Mouse (Mus musculus) midbrain, embryonic 10.5 days (tissue): ENCODE measurements at regions not wholly inside any gene's neighbourhood (a gene's known extent, or its start where the extent isn't known, plus 50 kb on each side); places are given as distances from the start of the nearest gene placed in this dataset.
A peak's percentile ranks its signal among the peaks of the same experiment; 100 is the strongest.

Experiments used
- DNase-seq: peaks from one replicate; pipeline ENCODE4 v3.0.0-alpha.2; 2017; ENCODE audit warnings: low spot score
- H3K27ac ChIP-seq: fragments of 300-500 bp; sonication (generic); replicated peaks from 2 replicates; pipeline ENCODE4 v1.5.1; 2016; ENCODE audit warnings: mild to moderate bottlenecking
- H3K27me3 ChIP-seq: fragments of 300-500 bp; sonication (generic); 2 replicates; pipeline ENCODE4 v1.6.1; 2016; ENCODE audit warnings: low read depth, mild to moderate bottlenecking; ENCODE audit not compliant: poor library complexity, severe bottlenecking
- H3K36me3 ChIP-seq: fragments of 300-500 bp; sonication (generic); 2 replicates; pipeline ENCODE4 v1.6.1; 2016; ENCODE audit warnings: mild to moderate bottlenecking, moderate library complexity
- H3K4me1 ChIP-seq: fragments of 300-500 bp; sonication (generic); 2 replicates; pipeline ENCODE4 v1.6.1; 2016
- H3K4me3 ChIP-seq: fragments of 300-500 bp; sonication (generic); 2 replicates; pipeline ENCODE4 v1.5.1; 2016; ENCODE audit warnings: mild to moderate bottlenecking, moderate library complexity
- H3K9me3 ChIP-seq: fragments of 300-500 bp; sonication (generic); replicated peaks from 2 replicates; pipeline ENCODE4 v1.6.1; 2016; ENCODE audit warnings: mild to moderate bottlenecking
- WGBS: fragments of 180-500 bp; shearing (Covaris S2); methylation state at CpG from one replicate; pipeline ENCODE4 v1.1.7; 2016; 5-methylcytosine and 5-hydroxymethylcytosine counted together

GRCm38 (mm10) chr8:82702044-82702443, 71.9 kb downstream of the Zfp330 start:
- Histone ChIP-seq H3K36me3 (no peaks in the 10 kb centered on the region), H3K4me1 (no peaks in the 10 kb centered on the region), H3K9me3 (no peaks in the 10 kb centered on the region), H3K27ac (no peak overlapping the region), H3K4me3 (no peak overlapping the region), H3K27me3 (no peaks in the 10 kb centered on the region)
- DNase-seq = no peak
- WGBS = 88% methylated on average over 1 of the region's 1 CpGs

GRCm38 (mm10) chr8:82700471-82700870, 73.5 kb downstream of the Zfp330 start:
- H3K27ac ChIP-seq = no peak overlapping the region
- H3K36me3 ChIP-seq = no peaks in the 10 kb centered on the region
- H3K27me3 ChIP-seq = no peaks in the 10 kb centered on the region
- WGBS = 88% methylated on average over 1 of the region's 1 CpGs
- no peaks in the 10 kb centered on the region for H3K4me1 ChIP-seq
- no peak for DNase-seq
- H3K4me3 ChIP-seq = no peak overlapping the region
- no peaks in the 10 kb centered on the region for H3K9me3 ChIP-seq

- WGBS = 80% methylated on average over 2 of the region's 2 CpGs
These were observed 74.7 kb downstream of the Zfp330 start for GRCm38 (mm10) chr8:82699221-82699620.

GRCm38 (mm10) chr8:82698071-82698470, 75.9 kb downstream of the Zfp330 start:
- Histone ChIP-seq H3K4me3 (no peak overlapping the region), H3K27me3 (no peaks in the 10 kb centered on the region), H3K4me1 (no peaks in the 10 kb centered on the region), H3K27ac (no peak overlapping the region), H3K9me3 (no peaks in the 10 kb centered on the region), H3K36me3 (no peaks in the 10 kb centered on the region)
- DNase-seq = no peak
- 89% methylated on average over 2 of the region's 2 CpGs for WGBS

More at GRCm38 (mm10) chr8:82699221-82699620, 74.7 kb downstream of the Zfp330 start:
- H3K4me3 ChIP-seq = no peak overlapping the region
- no peak for DNase-seq
- H3K9me3 ChIP-seq = no peaks in the 10 kb centered on the region
- H3K36me3 ChIP-seq = no peaks in the 10 kb centered on the region
- no peak overlapping the region for H3K27ac ChIP-seq
- no peaks in the 10 kb centered on the region for H3K4me1 ChIP-seq
- H3K27me3 ChIP-seq = no peaks in the 10 kb centered on the region

- no peaks in the 10 kb centered on the region for H3K9me3 ChIP-seq
- H3K27ac ChIP-seq = no peak overlapping the region
- H3K4me1 ChIP-seq = no peaks in the 10 kb centered on the region
- no peak overlapping the region for H3K4me3 ChIP-seq
- H3K36me3 ChIP-seq = no peaks in the 10 kb centered on the region
- whole genome bisulfite sequencing = 79% methylated on average over 3 of the region's 3 CpGs
- DNase-seq = no peak
- H3K27me3 ChIP-seq = no peaks in the 10 kb centered on the region
These were observed 80.9 kb downstream of the Zfp330 start for GRCm38 (mm10) chr8:82693086-82693485.

GRCm38 (mm10) chr8:82689322-82689721, 84.6 kb downstream of the Zfp330 start:
- peak; percentile 15 for DNase-seq
- Histone ChIP-seq H3K9me3 (no peaks in the 10 kb centered on the region), H3K27me3 (no peaks in the 10 kb centered on the region), H3K4me1 (no peaks in the 10 kb centered on the region), H3K4me3 (no peak overlapping the region), H3K27ac (no peak overlapping the region), H3K36me3 (no peaks in the 10 kb centered on the region)
- 57% methylated on average over 3 of the region's 3 CpGs for WGBS

GRCm38 (mm10) chr8:82685966-82686365, 88.0 kb downstream of the Zfp330 start:
- no peak for DNase-seq
- WGBS = 85% methylated on average over 3 of the region's 3 CpGs
- Histone ChIP-seq H3K9me3 (no peaks in the 10 kb centered on the region), H3K36me3 (no peaks in the 10 kb centered on the region), H3K27ac (no peak overlapping the region), H3K27me3 (no peaks in the 10 kb centered on the region), H3K4me3 (no peak overlapping the region), H3K4me1 (no peaks in the 10 kb centered on the region)

GRCm38 (mm10) chr8:82678793-82679192, 95.2 kb downstream of the Zfp330 start:
- DNase-seq = no peak
- Histone ChIP-seq H3K27ac (no peak overlapping the region), H3K27me3 (no peaks in the 10 kb centered on the region), H3K4me3 (no peak overlapping the region), H3K4me1 (no peaks in the 10 kb centered on the region), H3K36me3 (no peaks in the 10 kb centered on the region), H3K9me3 (no peaks in the 10 kb centered on the region)
- WGBS = 83% methylated on average over 1 of the region's 1 CpGs

GRCm38 (mm10) chr8:82677781-82678180, 96.2 kb downstream of the Zfp330 start:
- 84% methylated on average over 3 of the region's 3 CpGs for WGBS
- no peaks in the 10 kb centered on the region for H3K36me3 ChIP-seq
- H3K9me3 ChIP-seq = no peaks in the 10 kb centered on the region
- H3K4me1 ChIP-seq = no peaks in the 10 kb centered on the region
- DNase-seq = no peak
- H3K4me3 ChIP-seq = no peak overlapping the region
- no peaks in the 10 kb centered on the region for H3K27me3 ChIP-seq
- H3K27ac ChIP-seq = no peak overlapping the region

GRCm38 (mm10) chr8:82669241-82669640, 104.7 kb downstream of the Zfp330 start:
- Histone ChIP-seq H3K27me3 (no peaks in the 10 kb centered on the region), H3K9me3 (no peaks in the 10 kb centered on the region), H3K36me3 (no peaks in the 10 kb centered on the region), H3K4me1 (no peaks in the 10 kb centered on the region), H3K27ac (no peak overlapping the region), H3K4me3 (no peak overlapping the region)
- 86% methylated on average over 4 of the region's 4 CpGs for WGBS
- DNase-seq = no peak

GRCm38 (mm10) chr8:82665131-82665530, 108.8 kb downstream of the Zfp330 start:
- Histone ChIP-seq H3K27ac (no peak overlapping the region), H3K4me3 (no peak overlapping the region), H3K4me1 (no peaks in the 10 kb centered on the region), H3K9me3 (no peaks in the 10 kb centered on the region), H3K27me3 (no peaks in the 10 kb centered on the region), H3K36me3 (no peaks in the 10 kb centered on the region)
- WGBS = 87% methylated on average over 4 of the region's 4 CpGs
- DNase-seq = no peak

- H3K4me1 ChIP-seq = no peaks in the 10 kb centered on the region
- WGBS = 74% methylated on average over 1 of the region's 1 CpGs
- no peak overlapping the region for H3K27ac ChIP-seq
- no peaks in the 10 kb centered on the region for H3K36me3 ChIP-seq
- H3K9me3 ChIP-seq = no peaks in the 10 kb centered on the region
- no peaks in the 10 kb centered on the region for H3K27me3 ChIP-seq
- H3K4me3 ChIP-seq = no peak overlapping the region
- DNase-seq = no peak
These were observed 133.5 kb downstream of the Zfp330 start for GRCm38 (mm10) chr8:82640502-82640901.

- Histone ChIP-seq H3K27me3 (no peaks in the 10 kb centered on the region), H3K4me3 (no peak overlapping the region), H3K9me3 (no peaks in the 10 kb centered on the region), H3K36me3 (no peaks in the 10 kb centered on the region), H3K27ac (no peak overlapping the region), H3K4me1 (no peaks in the 10 kb centered on the region)
- no peak for DNase-seq
- WGBS = 84% methylated on average over 2 of the region's 2 CpGs
These were observed 143.5 kb downstream of the Zfp330 start for GRCm38 (mm10) chr8:82630486-82630885.

GRCm38 (mm10) chr8:82623791-82624431, 150.0 kb downstream of the Zfp330 start:
- H3K27me3 ChIP-seq = no peaks in the 10 kb centered on the region
- DNase-seq = no peak
- no peaks in the 10 kb centered on the region for H3K4me1 ChIP-seq
- H3K9me3 ChIP-seq = no peaks in the 10 kb centered on the region
- H3K36me3 ChIP-seq = no peaks in the 10 kb centered on the region
- H3K27ac ChIP-seq = no peak overlapping the region
- no peak overlapping the region for H3K4me3 ChIP-seq
- 91% methylated on average over 6 of the region's 6 CpGs for WGBS
